Mouse (Mus musculus) forebrain, embryonic 10.5 days (tissue): ENCODE data around the gene Coro2a. TPM values are rescaled to one million over a fixed set of nuclear protein-coding genes. Genes with fewer than 3 reads are reported as not detected.
"Not testable (repeated sequence)": the region's sequence is repeated elsewhere in the genome, so short reads cannot be mapped to it uniquely, and the experiment has no call there.

Source experiments
- DNase-seq: peaks from one replicate; pipeline ENCODE4 v3.0.0-alpha.2; 2017; ENCODE audit warnings: low spot score; ENCODE audit errors: extremely low spot score
- H3K27ac ChIP-seq: fragments of 300-500 bp; sonication (generic); 2 replicates; pipeline ENCODE4 v1.5.1; 2016; ENCODE audit warnings: mild to moderate bottlenecking
- H3K27me3 ChIP-seq: fragments of 300-500 bp; sonication (generic); 2 replicates; pipeline ENCODE4 v1.6.1; 2016; ENCODE audit warnings: mild to moderate bottlenecking; ENCODE audit not compliant: poor library complexity, severe bottlenecking
- H3K36me3 ChIP-seq: fragments of 300-500 bp; sonication (generic); replicated peaks from 2 replicates; pipeline ENCODE4 v1.6.1; 2016; ENCODE audit warnings: mild to moderate bottlenecking, moderate library complexity
- H3K4me1 ChIP-seq: fragments of 300-500 bp; sonication (generic); 2 replicates; pipeline ENCODE4 v1.6.1; 2016
- H3K4me3 ChIP-seq: fragments of 300-500 bp; sonication (generic); 2 replicates; pipeline ENCODE4 v1.5.1; 2016; ENCODE audit warnings: mild to moderate bottlenecking, moderate library complexity
- H3K9me3 ChIP-seq: fragments of 300-500 bp; sonication (generic); 2 replicates; pipeline ENCODE4 v1.6.1; 2016; ENCODE audit warnings: mild to moderate bottlenecking, moderate library complexity
- WGBS: fragments of 180-500 bp; shearing (Covaris S2); methylation state at CpG from one replicate; pipeline ENCODE4 v1.1.7; 2016; 5-methylcytosine and 5-hydroxymethylcytosine counted together
- polyA plus RNA-seq: library from polyadenylated mRNA; unstranded; fragments of >200 nt; fragmentation: Nextera tagmentation; extraction: Ambion mirVana; gene quantifications from 2 replicates; pipeline ENCODE4 v1.2.1, GENCODE M21; 2016

Gene Coro2a
- polyA plus RNA-seq, 1 experiment from 2014 or later = 2.8 TPM

- H3K9me3 ChIP-seq = no peaks in the 10 kb centered on the region
- H3K27ac ChIP-seq = no peak overlapping the region
- no peaks in the 10 kb centered on the region for H3K36me3 ChIP-seq
- DNase-seq = no peak
- H3K4me3 ChIP-seq = no peak overlapping the region
- H3K27me3 ChIP-seq = no peaks in the 10 kb centered on the region
- peaks cover 9% of the 10 kb centered on the region for H3K4me1 ChIP-seq
- 73% methylated on average over 4 of the region's 4 CpGs for WGBS
Observed at GRCm38 (mm10) chr4:46590810-46591209, 11.2 kb downstream of the Coro2a start.

GRCm38 (mm10) chr4:46589946-46590684, 11.9 kb downstream of the Coro2a start:
- no peaks in the 10 kb centered on the region for H3K36me3 ChIP-seq
- DNase-seq = no peak
- no peak overlapping the region for H3K27ac ChIP-seq
- no peak overlapping the region for H3K4me3 ChIP-seq
- WGBS = 80% methylated on average over 5 of the region's 5 CpGs
- peaks cover 6% of the 10 kb centered on the region; the same call in 1 of the 2 replicates for H3K4me1 ChIP-seq
- H3K27me3 ChIP-seq = no peaks in the 10 kb centered on the region
- H3K9me3 ChIP-seq = no peaks in the 10 kb centered on the region

GRCm38 (mm10) chr4:46589151-46589550, 12.9 kb downstream of the Coro2a start:
- Histone ChIP-seq H3K27ac (no peak overlapping the region), H3K4me3 (no peak overlapping the region), H3K9me3 (no peaks in the 10 kb centered on the region), H3K4me1 (peaks cover 6% of the 10 kb centered on the region; the same call in 1 of the 2 replicates), H3K36me3 (no peaks in the 10 kb centered on the region), H3K27me3 (no peaks in the 10 kb centered on the region)
- 85% methylated on average over 8 of the region's 8 CpGs for WGBS
- DNase-seq = no peak

GRCm38 (mm10) chr4:46586473-46586872, 15.5 kb downstream of the Coro2a start:
- H3K27ac ChIP-seq = no peak overlapping the region
- 59% methylated on average over 4 of the region's 4 CpGs for WGBS
- peaks cover 3% of the 10 kb centered on the region; the same call in 1 of the 2 replicates for H3K9me3 ChIP-seq
- H3K27me3 ChIP-seq = no peaks in the 10 kb centered on the region
- H3K4me3 ChIP-seq = no peak overlapping the region
- no peak for DNase-seq
- H3K4me1 ChIP-seq = no peaks in the 10 kb centered on the region
- no peaks in the 10 kb centered on the region for H3K36me3 ChIP-seq

GRCm38 (mm10) chr4:46585811-46586190, 16.2 kb downstream of the Coro2a start:
- no peak for DNase-seq
- H3K4me1 ChIP-seq = no peaks in the 10 kb centered on the region
- H3K9me3 ChIP-seq = peaks cover 8% of the 10 kb centered on the region
- no peaks in the 10 kb centered on the region for H3K27me3 ChIP-seq
- H3K27ac ChIP-seq = no peak overlapping the region
- H3K36me3 ChIP-seq = no peaks in the 10 kb centered on the region
- 81% methylated on average over 8 of the region's 8 CpGs for WGBS
- H3K4me3 ChIP-seq = no peak overlapping the region

- no peaks in the 10 kb centered on the region for H3K4me1 ChIP-seq
- no peak for DNase-seq
- no peak overlapping the region for H3K4me3 ChIP-seq
- no peak overlapping the region for H3K27ac ChIP-seq
- WGBS = 82% methylated on average over 13 of the region's 13 CpGs
- peaks cover 10% of the 10 kb centered on the region for H3K9me3 ChIP-seq
- H3K27me3 ChIP-seq = no peaks in the 10 kb centered on the region
- no peaks in the 10 kb centered on the region for H3K36me3 ChIP-seq
Observed at GRCm38 (mm10) chr4:46585041-46585810, 16.8 kb downstream of the Coro2a start.

- not testable (repeated sequence) for H3K36me3 ChIP-seq, H3K27ac ChIP-seq, H3K4me3 ChIP-seq, DNase-seq, H3K4me1 ChIP-seq, H3K27me3 ChIP-seq
- H3K9me3 ChIP-seq = peaks cover 10% of the 10 kb centered on the region
- WGBS = 83% methylated on average over 3 of the region's 3 CpGs
Observed at GRCm38 (mm10) chr4:46584536-46584935, 17.5 kb downstream of the Coro2a start.

GRCm38 (mm10) chr4:46584084-46584483, 17.9 kb downstream of the Coro2a start:
- peaks cover 10% of the 10 kb centered on the region for H3K9me3 ChIP-seq
- not testable (repeated sequence) for H3K4me3 ChIP-seq, DNase-seq, H3K27ac ChIP-seq, H3K36me3 ChIP-seq, H3K4me1 ChIP-seq, H3K27me3 ChIP-seq
- WGBS = 82% methylated on average over 2 of the region's 6 CpGs

GRCm38 (mm10) chr4:46582024-46582423, 20.0 kb downstream of the Coro2a start:
- WGBS = 86% methylated on average over 9 of the region's 9 CpGs
- not testable (repeated sequence) for H3K4me3 ChIP-seq, DNase-seq, H3K36me3 ChIP-seq, H3K27ac ChIP-seq, H3K27me3 ChIP-seq, H3K4me1 ChIP-seq
- peaks cover 14% of the 10 kb centered on the region for H3K9me3 ChIP-seq

GRCm38 (mm10) chr4:46581577-46581976, 20.4 kb downstream of the Coro2a start:
- H3K27me3 ChIP-seq, DNase-seq, H3K27ac ChIP-seq, H3K36me3 ChIP-seq, H3K4me1 ChIP-seq, H3K4me3 ChIP-seq: not testable (repeated sequence)
- WGBS = 93% methylated on average over 22 of the region's 22 CpGs
- peaks cover 15% of the 10 kb centered on the region for H3K9me3 ChIP-seq

- not testable (repeated sequence) for H3K27ac ChIP-seq, H3K36me3 ChIP-seq, DNase-seq, H3K4me1 ChIP-seq, H3K27me3 ChIP-seq, H3K4me3 ChIP-seq
- WGBS = 92% methylated on average over 15 of the region's 15 CpGs
- peaks cover 18% of the 10 kb centered on the region for H3K9me3 ChIP-seq
Observed at GRCm38 (mm10) chr4:46580799-46581243, 21.2 kb downstream of the Coro2a start.

- peaks cover 18% of the 10 kb centered on the region for H3K9me3 ChIP-seq
- not testable (repeated sequence) for DNase-seq, H3K27ac ChIP-seq, H3K36me3 ChIP-seq, H3K4me1 ChIP-seq, H3K27me3 ChIP-seq, H3K4me3 ChIP-seq
- 93% methylated on average over 8 of the region's 8 CpGs for WGBS
Observed at GRCm38 (mm10) chr4:46578796-46579346, 23.1 kb downstream of the Coro2a start.

- Histone ChIP-seq H3K27me3 (no peaks in the 10 kb centered on the region), H3K36me3 (no peaks in the 10 kb centered on the region), H3K4me1 (no peaks in the 10 kb centered on the region), H3K4me3 (no peak overlapping the region), H3K9me3 (peaks cover 18% of the 10 kb centered on the region), H3K27ac (no peak overlapping the region)
- WGBS = 80% methylated on average over 1 of the region's 1 CpGs
- no peak for DNase-seq
Observed at GRCm38 (mm10) chr4:46578228-46578627, 23.8 kb downstream of the Coro2a start.
